Mouse (Mus musculus): ENCODE measurements around the gene Acot7. TPM values are rescaled to one million over a fixed set of nuclear protein-coding genes. Genes with fewer than 3 reads are reported as not detected.

Acot7 gene
- polyA plus RNA-seq, 1 experiment from 2014 or later = 18.0 TPM

DNA sequence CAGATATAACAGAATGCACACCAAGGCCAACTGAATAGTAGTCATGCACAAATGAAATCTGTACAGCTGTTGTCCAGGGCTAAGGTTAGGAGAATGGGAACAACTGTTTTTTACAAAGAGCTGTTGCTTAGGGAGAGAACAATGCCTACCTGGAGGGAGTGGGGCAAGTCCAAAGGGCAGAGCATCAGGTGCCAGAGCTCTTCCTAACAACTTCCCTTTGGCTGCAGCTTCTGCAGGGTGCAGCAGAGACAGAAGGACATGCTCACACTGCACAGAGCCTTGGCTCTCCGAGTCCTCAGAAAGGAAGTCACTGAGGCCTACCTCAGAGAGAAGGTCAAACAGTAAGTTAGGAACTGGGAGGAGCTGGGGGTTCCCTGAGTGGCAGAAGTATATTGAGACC, 21.7 kb downstream of the Acot7 start:
- no peak overlapping the region for H3K4me3 ChIP-seq (ENCODE audit: inconsistent target)
- H3K27ac ChIP-seq = no peak overlapping the region
- WGBS (ENCODE audit: missing documents) = 11% methylated on average over 1 of the region's 1 CpGs
- H3K79me2 ChIP-seq (ENCODE audit: inconsistent target) = peaks cover 17% of the 10 kb centered on the region; the same call in 1 of the 2 replicates
- no peaks in the 10 kb centered on the region for H3K36me3 ChIP-seq (ENCODE audit: inconsistent target)

DNA sequence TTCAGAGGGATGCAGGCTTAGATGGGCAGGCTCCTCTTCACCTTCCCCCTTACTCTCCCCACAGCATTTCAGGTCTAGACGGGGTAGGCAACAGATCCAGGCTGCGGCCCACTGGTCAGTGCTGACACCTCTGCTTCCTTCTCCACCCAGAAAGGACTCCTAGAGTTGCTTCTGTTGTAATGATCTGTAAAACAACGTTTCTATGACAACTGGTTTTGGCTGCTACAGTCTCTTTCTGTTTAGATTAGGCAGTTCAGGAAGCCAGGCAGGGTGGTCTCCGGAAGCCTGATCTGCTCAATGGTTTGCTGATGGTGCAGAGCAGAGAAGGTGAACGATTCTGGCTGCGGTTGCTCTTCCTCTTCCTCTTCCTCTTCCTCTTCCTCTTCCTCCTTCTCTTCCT, 23.6 kb downstream of the Acot7 start:
- Histone ChIP-seq H3K27ac (no peak overlapping the region), H3K4me3 (ENCODE audit: inconsistent target) (no peak overlapping the region)

GRCm38 (mm10) chr4:152202418-152202817, 24.5 kb downstream of the Acot7 start:
- no peaks in the 10 kb centered on the region; the same call in 1 of the 2 replicates for H3K79me2 ChIP-seq (ENCODE audit: inconsistent target)
- no peak overlapping the region for H3K27ac ChIP-seq
- H3K4me3 ChIP-seq (ENCODE audit: inconsistent target) = no peak overlapping the region
- H3K36me3 ChIP-seq (ENCODE audit: inconsistent target) = no peaks in the 10 kb centered on the region
- WGBS (ENCODE audit: missing documents) = no CpG with 5 or more reads among the region's 1 CpGs

More for the DNA sequence above, 23.6 kb downstream of the Acot7 start:
- WGBS (ENCODE audit: missing documents) = 18% methylated on average over 5 of the region's 6 CpGs
- no peaks in the 10 kb centered on the region for H3K36me3 ChIP-seq (ENCODE audit: inconsistent target)
- peaks cover 4% of the 10 kb centered on the region; the same call in 1 of the 2 replicates for H3K79me2 ChIP-seq (ENCODE audit: inconsistent target)

- Histone ChIP-seq H3K79me2 (ENCODE audit: inconsistent target) (no peaks in the 10 kb centered on the region; the same call in 1 of the 2 replicates), H3K4me3 (ENCODE audit: inconsistent target) (no peak overlapping the region), H3K36me3 (ENCODE audit: inconsistent target) (no peaks in the 10 kb centered on the region), H3K27ac (no peak overlapping the region)
- WGBS (ENCODE audit: missing documents) = 75% methylated on average over 3 of the region's 3 CpGs
These were observed 25.0 kb downstream of the Acot7 start for GRCm38 (mm10) chr4:152202905-152203304.

DNA sequence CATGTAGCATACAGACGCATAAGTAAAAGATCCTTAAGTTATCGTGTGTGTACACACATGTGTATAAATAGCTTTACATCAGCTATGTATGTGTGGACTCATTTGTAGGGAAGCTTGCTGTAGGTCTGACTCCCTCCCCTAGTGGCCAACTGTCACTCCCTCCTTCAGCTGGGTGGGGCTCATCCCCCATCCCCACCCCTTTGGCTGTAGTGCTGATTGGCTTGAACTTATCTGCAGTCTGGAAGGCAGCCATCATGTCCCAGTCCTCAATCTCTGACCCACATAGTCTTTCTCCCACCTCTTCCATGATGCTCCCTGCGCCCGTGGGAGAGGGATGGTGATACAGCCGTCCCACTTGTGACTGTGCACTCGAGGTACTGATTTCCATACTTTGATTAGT, 26.7 kb downstream of the Acot7 start:
- H3K27ac ChIP-seq = no peak overlapping the region
- no peaks in the 10 kb centered on the region for H3K36me3 ChIP-seq (ENCODE audit: inconsistent target)
- 93% methylated on average over 6 of the region's 6 CpGs for WGBS (ENCODE audit: missing documents)
- H3K4me3 ChIP-seq (ENCODE audit: inconsistent target) = no peak overlapping the region
- H3K79me2 ChIP-seq (ENCODE audit: inconsistent target) = no peaks in the 10 kb centered on the region; the same call in 1 of the 2 replicates

- H3K4me3 ChIP-seq (ENCODE audit: inconsistent target) = no peak overlapping the region
- H3K79me2 ChIP-seq (ENCODE audit: inconsistent target) = no peaks in the 10 kb centered on the region; the same call in 1 of the 2 replicates
- no peaks in the 10 kb centered on the region for H3K36me3 ChIP-seq (ENCODE audit: inconsistent target)
- no peak overlapping the region for H3K27ac ChIP-seq
- WGBS (ENCODE audit: missing documents) = 92% methylated on average over 6 of the region's 6 CpGs
These were observed 28.3 kb downstream of the Acot7 start for GRCm38 (mm10) chr4:152206199-152206598.

DNA sequence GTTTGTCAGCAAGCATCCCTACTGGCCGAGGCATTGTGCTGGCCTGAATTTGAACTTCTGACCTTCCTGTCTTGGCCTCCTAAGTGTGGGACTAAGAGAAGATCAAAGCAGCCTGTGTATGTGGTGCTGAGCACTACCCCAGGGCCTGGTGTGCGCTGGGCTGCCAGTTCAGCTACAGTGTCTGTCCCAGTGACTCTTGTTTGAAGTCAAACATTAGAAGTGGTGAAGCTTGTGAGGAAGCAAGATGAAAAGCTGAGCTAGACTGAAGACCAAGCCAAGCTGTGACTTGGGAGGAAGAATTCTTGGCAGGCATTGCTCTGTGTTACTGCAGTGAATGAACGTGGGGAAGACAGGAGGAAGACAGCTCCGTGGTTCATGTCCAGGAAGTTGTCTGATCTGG, 31.7 kb downstream of the Acot7 start:
- no peaks in the 10 kb centered on the region for H3K36me3 ChIP-seq (ENCODE audit: inconsistent target)
- H3K79me2 ChIP-seq (ENCODE audit: inconsistent target) = no peaks in the 10 kb centered on the region; the same call in 1 of the 2 replicates
- no peak overlapping the region for H3K4me3 ChIP-seq (ENCODE audit: inconsistent target)
- 56% methylated on average over 4 of the region's 4 CpGs for WGBS (ENCODE audit: missing documents)
- no peak overlapping the region for H3K27ac ChIP-seq

DNA sequence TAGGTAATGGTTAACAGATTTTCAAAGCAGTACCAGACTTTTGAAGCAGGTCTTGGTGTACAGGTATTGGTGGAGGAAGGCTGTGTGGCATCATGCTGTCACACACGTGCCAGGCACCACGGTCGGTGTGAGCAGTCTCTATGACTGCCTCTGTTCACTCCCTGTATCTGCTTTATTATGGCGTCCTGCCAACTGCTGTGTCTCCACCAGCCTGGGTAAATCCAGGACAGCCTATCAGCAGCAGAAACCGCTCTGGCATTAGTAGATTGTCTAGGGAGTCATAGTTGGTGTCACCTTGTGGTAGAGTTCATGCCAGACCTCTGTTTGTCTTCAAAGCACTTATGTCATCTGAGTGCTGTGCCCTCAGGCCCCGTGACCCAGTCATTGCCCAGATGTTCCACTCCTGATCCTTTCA, 34.2 kb downstream of the Acot7 start:
- Histone ChIP-seq H3K27ac (no peak overlapping the region), H3K36me3 (ENCODE audit: inconsistent target) (no peaks in the 10 kb centered on the region), H3K79me2 (ENCODE audit: inconsistent target) (no peaks in the 10 kb centered on the region), H3K4me3 (ENCODE audit: inconsistent target) (no peak overlapping the region)
- 89% methylated on average over 6 of the region's 6 CpGs for WGBS (ENCODE audit: missing documents)

DNA sequence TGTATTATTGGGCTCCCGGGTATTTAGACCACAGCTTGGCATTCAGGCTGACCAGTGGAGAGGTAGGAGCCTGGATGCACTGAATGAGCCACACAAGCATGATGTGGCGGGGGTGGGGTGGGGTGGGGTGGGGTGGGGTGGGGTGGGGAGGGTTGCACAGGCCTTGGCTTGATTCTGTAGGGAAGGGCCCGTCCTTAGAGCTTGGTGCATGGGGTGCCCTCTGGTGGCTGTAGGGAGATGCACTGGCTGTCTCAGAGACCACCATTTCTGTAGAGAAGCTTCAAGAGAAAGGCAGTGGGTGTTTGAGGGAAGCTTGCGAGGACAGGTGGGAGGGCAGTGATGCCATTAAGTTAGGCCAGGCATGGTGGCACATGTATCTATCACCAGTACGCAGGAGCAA, 34.6 kb downstream of the Acot7 start:
- Histone ChIP-seq H3K27ac (no peak overlapping the region), H3K4me3 (ENCODE audit: inconsistent target) (no peak overlapping the region), H3K79me2 (ENCODE audit: inconsistent target) (no peaks in the 10 kb centered on the region), H3K36me3 (ENCODE audit: inconsistent target) (no peaks in the 10 kb centered on the region)
- WGBS (ENCODE audit: missing documents) = 66% methylated on average over 5 of the region's 5 CpGs

DNA sequence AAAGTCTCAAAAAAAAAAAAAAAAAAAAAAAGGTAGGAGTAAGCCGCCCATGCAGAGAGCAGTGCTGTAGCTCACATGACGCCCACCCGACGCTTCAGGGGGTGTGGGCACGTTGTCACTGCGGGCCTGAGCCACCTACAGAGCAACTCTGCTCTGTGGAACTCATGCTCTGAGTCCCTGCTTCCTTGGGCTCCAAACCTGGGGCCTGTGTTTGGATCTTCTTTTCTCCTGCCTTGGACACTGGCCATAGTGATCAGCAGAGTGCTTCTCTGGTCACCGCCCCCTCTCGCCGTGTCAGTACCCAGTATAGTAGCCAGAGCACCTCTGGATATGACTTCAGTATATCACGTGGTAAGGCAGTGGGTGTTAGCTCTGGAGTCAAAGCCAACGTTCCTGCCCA, 35.0 kb downstream of the Acot7 start:
- 78% methylated on average over 11 of the region's 11 CpGs for WGBS (ENCODE audit: missing documents)
- Histone ChIP-seq H3K79me2 (ENCODE audit: inconsistent target) (no peaks in the 10 kb centered on the region), H3K36me3 (ENCODE audit: inconsistent target) (no peaks in the 10 kb centered on the region), H3K4me3 (ENCODE audit: inconsistent target) (no peak overlapping the region), H3K27ac (no peak overlapping the region)

DNA sequence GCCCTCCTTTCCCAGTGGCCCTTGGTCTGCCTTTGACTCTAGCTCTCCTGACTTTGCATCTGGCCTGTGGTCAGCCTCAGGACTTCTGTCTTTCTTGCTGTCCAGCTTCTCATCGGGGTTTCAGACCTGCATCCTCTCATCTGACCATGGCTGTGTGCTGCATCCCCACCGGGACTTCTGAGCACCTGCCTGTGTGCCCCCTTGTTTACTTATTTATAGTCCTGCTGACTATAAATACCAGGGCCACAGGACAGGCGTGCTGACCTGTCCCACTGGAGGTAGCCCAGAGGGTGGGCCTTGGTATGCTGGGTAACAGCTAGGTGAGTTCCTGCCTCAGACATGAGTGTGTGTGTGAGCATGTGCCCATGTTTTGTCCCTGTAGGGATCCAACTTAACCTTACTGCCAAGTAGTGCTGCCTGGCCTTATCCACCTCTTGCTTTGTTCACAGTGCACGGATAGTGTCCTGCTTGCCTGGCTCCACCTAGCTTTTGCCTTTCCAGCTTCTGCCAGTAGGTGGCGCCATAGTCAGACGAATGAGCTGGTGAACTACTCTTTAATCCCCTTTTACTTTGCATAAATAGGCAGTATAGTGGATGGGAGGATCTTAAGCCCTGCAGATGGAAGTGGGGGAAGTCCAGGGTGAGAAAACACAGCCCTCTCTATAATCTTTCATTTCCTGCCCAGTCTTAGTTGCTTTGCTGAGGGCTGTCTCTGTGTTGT, 36.0 kb downstream of the Acot7 start:
- no peak overlapping the region for H3K27ac ChIP-seq
- peaks cover 3% of the 10 kb centered on the region; the same call in 1 of the 2 replicates for H3K36me3 ChIP-seq (ENCODE audit: inconsistent target)
- WGBS (ENCODE audit: missing documents) = 46% methylated on average over 6 of the region's 6 CpGs
- H3K79me2 ChIP-seq (ENCODE audit: inconsistent target) = no peaks in the 10 kb centered on the region
- H3K4me3 ChIP-seq (ENCODE audit: inconsistent target) = no peak overlapping the region

DNA sequence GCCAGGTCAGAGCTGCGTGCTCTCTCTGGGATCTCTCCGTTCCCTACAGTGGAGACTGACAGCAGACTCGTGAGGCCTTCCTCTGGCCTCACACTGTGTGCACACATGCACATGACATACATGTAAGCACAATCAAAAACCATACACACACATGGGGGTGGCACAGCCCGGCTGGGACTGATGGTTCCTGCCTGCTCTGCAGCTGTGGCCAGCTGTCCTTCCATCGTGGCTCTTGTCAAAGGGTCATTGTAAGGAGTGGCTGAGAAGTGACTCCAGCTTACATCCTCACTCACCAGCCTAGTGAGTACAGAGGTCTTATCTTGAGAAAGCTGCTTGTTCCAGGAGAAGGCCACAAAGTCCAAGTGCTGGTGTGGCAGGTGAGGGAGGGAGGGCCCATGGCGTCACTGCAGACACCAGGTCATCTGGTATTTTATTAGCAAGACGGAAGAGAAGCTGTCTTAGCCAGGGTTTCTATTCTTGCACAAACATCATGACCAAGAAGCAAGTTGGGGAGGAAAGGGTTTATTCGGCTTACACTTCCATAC, 37.0 kb downstream of the Acot7 start:
- no peaks in the 10 kb centered on the region for H3K79me2 ChIP-seq (ENCODE audit: inconsistent target)

GRCm38 (mm10) chr4:152219591-152219990, 41.7 kb downstream of the Acot7 start:
- no peak overlapping the region for H3K4me3 ChIP-seq (ENCODE audit: inconsistent target)
- no peak overlapping the region for H3K27ac ChIP-seq
- 100% methylated on average over 3 of the region's 3 CpGs for WGBS (ENCODE audit: missing documents)
- peaks cover 3% of the 10 kb centered on the region; the same call in 1 of the 2 replicates for H3K36me3 ChIP-seq (ENCODE audit: inconsistent target)
- no peaks in the 10 kb centered on the region for H3K79me2 ChIP-seq (ENCODE audit: inconsistent target)

More for the DNA sequence above, 37.0 kb downstream of the Acot7 start:
- Histone ChIP-seq H3K4me3 (ENCODE audit: inconsistent target) (no peak overlapping the region), H3K27ac (no peak overlapping the region), H3K36me3 (ENCODE audit: inconsistent target) (peaks cover 3% of the 10 kb centered on the region; the same call in 1 of the 2 replicates)
- WGBS (ENCODE audit: missing documents) = 94% methylated on average over 7 of the region's 8 CpGs

GRCm38 (mm10) chr4:152220771-152221410, 43.0 kb downstream of the Acot7 start:
- Histone ChIP-seq H3K79me2 (ENCODE audit: inconsistent target) (no peaks in the 10 kb centered on the region), H3K27ac (no peak overlapping the region), H3K36me3 (ENCODE audit: inconsistent target) (peaks cover 3% of the 10 kb centered on the region; the same call in 1 of the 2 replicates), H3K4me3 (ENCODE audit: inconsistent target) (no peak overlapping the region)
- WGBS (ENCODE audit: missing documents) = 86% methylated on average over 6 of the region's 7 CpGs

DNA sequence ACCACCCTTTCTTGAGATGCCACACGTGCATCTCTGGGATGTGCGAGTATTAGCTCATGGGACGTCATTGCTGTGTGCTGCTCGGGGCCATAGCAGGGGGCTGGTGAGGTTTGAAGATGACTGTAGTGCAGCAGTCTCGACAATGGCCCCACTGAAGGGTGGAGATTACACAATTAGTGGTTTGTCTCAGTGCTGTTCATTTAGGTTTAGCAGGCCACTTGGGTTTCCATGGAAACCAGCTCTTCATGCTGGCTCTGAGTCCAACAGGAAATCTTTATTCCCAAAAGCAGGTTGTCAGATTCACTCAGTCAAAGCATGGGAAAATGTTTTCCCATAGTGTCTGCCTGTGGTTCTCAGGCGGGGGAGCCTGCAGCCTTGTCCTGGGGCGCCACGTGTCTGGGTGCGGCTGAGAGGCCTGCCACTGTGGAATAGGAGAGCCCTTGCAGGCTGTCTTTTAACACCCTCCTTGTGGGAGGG, 43.5 kb downstream of the Acot7 start:
- no peak overlapping the region for H3K27ac ChIP-seq
- peaks cover 3% of the 10 kb centered on the region; the same call in 1 of the 2 replicates for H3K36me3 ChIP-seq (ENCODE audit: inconsistent target)
- WGBS (ENCODE audit: missing documents) = 78% methylated on average over 9 of the region's 9 CpGs
- no peaks in the 10 kb centered on the region for H3K79me2 ChIP-seq (ENCODE audit: inconsistent target)
- no peak overlapping the region for H3K4me3 ChIP-seq (ENCODE audit: inconsistent target)
